12 mouse cellular contexts compared by ENCODE assay signal in the genomic region with DNA sequence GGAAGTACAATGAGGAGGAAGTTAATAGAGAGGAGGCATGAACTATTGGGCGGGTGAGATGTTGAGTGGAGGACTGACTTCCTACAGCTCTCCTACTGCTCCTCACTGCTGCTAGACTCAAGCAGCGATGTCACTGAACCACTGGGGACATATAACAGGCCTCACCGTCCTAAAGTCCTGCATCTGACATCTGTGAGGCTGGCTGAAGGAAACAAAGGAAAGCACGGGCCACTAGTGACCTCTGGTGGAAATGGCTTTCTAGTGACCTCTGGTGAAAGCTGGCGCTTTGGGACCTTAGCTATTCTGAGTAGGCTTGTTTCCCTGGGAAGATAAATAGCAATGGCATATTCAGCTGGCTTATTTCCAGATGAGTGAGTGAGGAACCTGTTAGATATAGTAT. TPM values are rescaled to one million over a fixed set of nuclear protein-coding genes. Genes with fewer than 3 reads are reported as not detected.
DNase-seq lines count a peak whose midpoint lies in the region; ATAC-seq lines count a peak whose summit lies in the region.
"Had no signal": no experiment of that assay in that cellular context is flagged by ENCODE, and none has a peak within 500 bp of the region (broad histone marks: within the 10 kb centered on the region; RNA-seq: fewer than 3 reads in every experiment).

No protein-coding gene starts in this region.

- no peak for ATAC-seq in CD4-positive, CD25-positive, alpha-beta regulatory T cell, adult 4 months

- no peaks in the 10 kb centered on the region for H3K36me3 ChIP-seq in splenic B cell, adult 2 months (ENCODE audit: control insufficient read depth, insufficient read depth, low read length, poor library complexity, severe bottlenecking)
- H3K36me3 ChIP-seq: lung, embryonic 15.5 days; stomach, embryonic 15.5 days had no signal

- no peaks in the 10 kb centered on the region for H3K27me3 ChIP-seq in splenic B cell, adult 2 months (ENCODE audit: control insufficient read depth, insufficient read depth, low read length, poor library complexity, severe bottlenecking)
- H3K27me3 ChIP-seq: lung, embryonic 15.5 days; stomach, embryonic 15.5 days had no signal

- intact Hi-C loops in gastrocnemius, postnatal 14 days (cut with DNase I; ENCODE audit: low total_unique reads) = no loop called here
- intact Hi-C loops in gastrocnemius, postnatal 36 days (cut with DNase I) = no loop called here
- intact Hi-C loops in heart, postnatal 36 days (cut with DNase I) = loop anchor here (2.0 kb wide), 1 partner anchor 258 kb away; no protein-coding TSS in a partner anchor

- peak; percentile 6 for DNase-seq in gastrocnemius, postnatal 14 days
- DNase-seq in gastrocnemius, postnatal 36 days = no peak
- peak; percentile 14 for DNase-seq in ovary, postnatal 36 days (ENCODE audit: low spot score)
- DNase-seq in ovary, adult 18-20 months (ENCODE audit: low spot score) = no peak
- DNase-seq in heart, postnatal 36 days = peak; percentile 18 to 24
- peak; percentile 1 for DNase-seq in splenic B cell, adult 2 months (ENCODE audit: low read depth, low spot score)
- DNase-seq in right cerebral cortex, postnatal 10 days (ENCODE audit: low spot score in 2 of 2) = no peak

RNA-seq across cellular contexts. Expression of a gene that starts 34.3 kb away (rescaled TPM):
- under 1 TPM in 1 of 2 experiments, not detected in 1; 0.11 TPM for total RNA-seq in gastrocnemius, postnatal 14 days (2021)
- total RNA-seq in gastrocnemius, postnatal 36 days (2021) = not detected
- total RNA-seq in heart, postnatal 36 days (2021) = not detected
- not detected for polyA plus RNA-seq in CD4-positive, CD25-positive, alpha-beta regulatory T cell, adult 4 months (2017; shearing (Covaris generic))
- total RNA-seq: MEL had no signal
- polyA plus RNA-seq: erythroblast, embryonic 14.5 days had no signal

RNA-seq across cellular contexts. Expression of a gene that starts 42.6 kb away (rescaled TPM):
- 1 to 10 TPM; 3.8 to 8.6 TPM for total RNA-seq in gastrocnemius, postnatal 14 days (2021)
- total RNA-seq in gastrocnemius, postnatal 36 days (2021) = 1 to 10 TPM; 4.5 to 5.7 TPM
- total RNA-seq in heart, postnatal 36 days (2021) = under 1 TPM; 0.81 to 0.86 TPM
- polyA plus RNA-seq in CD4-positive, CD25-positive, alpha-beta regulatory T cell, adult 4 months (2017; shearing (Covaris generic)) = not detected
- total RNA-seq: MEL had no signal
- polyA plus RNA-seq: erythroblast, embryonic 14.5 days had no signal

Comparison
In these comparisons a context has a peak if more than half of its experiments do, and no peak if none do; other contexts are left out.
1. DNase-seq: peak in gastrocnemius, postnatal 14 days (single experiment), ovary, postnatal 36 days (single experiment), heart, postnatal 36 days (2 of 2) and splenic B cell, adult 2 months (single experiment); none in gastrocnemius, postnatal 36 days (0 of 2), ovary, adult 18-20 months (single experiment) and right cerebral cortex, postnatal 10 days (0 of 2).